Mouse (Mus musculus): ENCODE measurements around the gene Rps7. TPM values are rescaled to one million over a fixed set of nuclear protein-coding genes. Genes with fewer than 3 reads are reported as not detected.

The Rps7 gene
- total and polyA plus RNA-seq, 3 experiments = 753 to 3,047 (median 2,570) TPM

DNA sequence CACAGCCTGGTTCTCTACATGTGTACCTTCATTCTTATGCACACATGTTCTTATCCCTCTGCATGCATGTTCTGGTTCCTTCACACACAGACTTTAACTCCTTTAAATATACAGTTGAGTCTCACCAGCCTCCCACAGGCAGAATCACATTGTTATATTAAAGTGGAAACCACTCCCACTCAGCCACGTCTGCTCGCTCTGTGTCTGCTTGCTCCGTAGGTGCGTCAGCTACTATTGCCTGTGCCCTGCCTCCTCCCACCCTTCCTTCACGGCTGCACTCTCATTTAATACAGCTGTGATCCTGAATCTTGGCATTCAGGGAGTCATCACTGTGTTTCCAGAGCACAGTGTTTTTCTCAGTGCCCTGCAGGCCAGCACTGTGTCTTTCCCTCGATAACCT is 23.4 kb downstream of the Rps7 start:
- H3K4me1 ChIP-seq (ENCODE audit: control insufficient read depth in 1 of 2, insufficient read depth in 2 of 2) = no peaks in the 10 kb centered on the region; a peak in 1 of 4 replicates
- TF ChIP-seq JUN (IDR thresholded peaks at IDR 0.05; ENCODE audit: insufficient read depth, low read depth, low read length) (no peak), BHLHE40 (IDR thresholded peaks at IDR 0.05; ENCODE audit: low read depth, low read length) (no peak), TBP (conservative IDR thresholded peaks at IDR 0.05; ENCODE audit: low read depth, low read length) (no peak), MAZ (IDR thresholded peaks at IDR 0.05; ENCODE audit: low read depth, low read length) (no peak), UBTF (IDR thresholded peaks at IDR 0.05; ENCODE audit: low read depth, low read length) (no peak), HCFC1 (IDR thresholded peaks at IDR 0.05; ENCODE audit: low read depth, low read length) (no peak), MEF2A (IDR thresholded peaks at IDR 0.05; ENCODE audit: borderline replicate concordance, low read depth, low read length) (no peak), PAX5 (IDR thresholded peaks at IDR 0.05; ENCODE audit: low read length) (no peak), CHD1 (IDR thresholded peaks at IDR 0.05; ENCODE audit: low read depth, low read length) (no peak), MAX (IDR thresholded peaks at IDR 0.05; ENCODE audit: low read length) (no peak), KAT2A (IDR thresholded peaks at IDR 0.05; ENCODE audit: insufficient replicate concordance, low read length) (no peak), USF2 (conservative IDR thresholded peaks at IDR 0.05; ENCODE audit: low read depth, low read length) (no peak), CHD2 (IDR thresholded peaks at IDR 0.05; ENCODE audit: low read length) (no peak), ZKSCAN1 (IDR thresholded peaks at IDR 0.05; ENCODE audit: borderline replicate concordance, low read depth, low read length) (no peak), NRF1 (IDR thresholded peaks at IDR 0.05; ENCODE audit: low read depth, low read length) (no peak), RAD21 (IDR thresholded peaks at IDR 0.05; ENCODE audit: low read depth, low read length) (no peak)
- no peaks in the 10 kb centered on the region for H3K36me3 ChIP-seq (replicated peaks in 1 of 2; ENCODE audit: control insufficient read depth in 1 of 2, insufficient read depth in 1 of 2, low read length in 1 of 2)
- no peak overlapping the region for H3K27ac ChIP-seq (ENCODE audit: insufficient read depth, low read depth)
- dilution Hi-C loops (cut with MboI; ENCODE audit: extremely low pct_ligation_motif_present, extremely low pct_unique_long_range_greater_than_20kb, low sequenced_read_pairs) (no loop called here), in situ Hi-C loops (cut with MboI; ENCODE audit: low pct_ligation_motif_present, low pct_unique_long_range_greater_than_20kb, low sequenced_read_pairs) (no loop called here)
- H3K27me3 ChIP-seq (replicated peaks) = peaks cover 11% of the 10 kb centered on the region
- no peaks in the 10 kb centered on the region for H3K9me3 ChIP-seq (replicated peaks; ENCODE audit: low read length)
- DNase-seq (ENCODE audit: extremely low read depth) = no peak
- no peak overlapping the region for H3K9ac ChIP-seq (ENCODE audit: insufficient read depth, low read depth)
- H3K4me3 ChIP-seq (replicated peaks in 1 of 3; ENCODE audit: low read depth in 2 of 3, low read length in 2 of 3, poor library complexity in 1 of 3) = no peak overlapping the region
- no peaks in the 10 kb centered on the region for H3K79me2 ChIP-seq (replicated peaks; ENCODE audit: control insufficient read depth, extremely low read depth, insufficient read depth, poor library complexity, severe bottlenecking)
- H3K4me2 ChIP-seq (ENCODE audit: insufficient read depth, low read depth, poor library complexity, severe bottlenecking) = no peak overlapping the region

DNA sequence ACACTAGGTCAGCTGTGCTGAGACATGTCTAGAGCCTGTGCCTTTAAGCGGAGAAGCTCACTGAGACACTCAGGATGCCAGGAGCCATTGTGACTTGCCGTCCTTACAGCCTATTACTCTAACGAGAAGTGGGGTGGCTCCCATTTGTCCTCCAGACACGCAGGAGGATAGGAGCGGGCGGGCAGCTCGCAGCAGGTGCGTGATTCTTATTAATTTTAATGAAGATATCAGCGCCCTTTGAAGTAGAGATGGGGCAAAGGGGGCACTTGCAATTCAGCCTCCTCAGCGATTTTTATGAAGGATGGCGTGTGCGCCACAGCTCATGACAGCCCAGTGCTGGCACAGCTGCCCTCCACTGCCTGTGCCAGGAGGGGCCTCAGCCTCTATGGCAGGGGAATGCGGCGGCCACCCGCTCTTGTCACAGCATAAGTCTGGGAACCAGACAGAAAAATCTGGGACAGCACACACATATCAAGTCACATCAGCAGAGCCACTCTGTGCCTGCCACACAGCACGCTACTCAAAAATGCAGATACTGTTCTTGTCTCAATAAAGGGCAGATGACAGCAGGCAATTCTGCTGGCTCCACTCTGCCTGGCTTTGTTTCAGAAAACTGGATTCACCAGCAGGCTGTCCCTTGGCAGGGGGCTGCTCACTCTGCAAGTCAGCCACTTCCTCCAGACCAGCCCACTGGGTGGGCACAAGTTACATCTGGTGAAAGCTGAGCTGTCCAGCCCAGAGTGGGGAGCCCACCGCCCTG is 28.0 kb downstream of the Rps7 start:
- no peaks in the 10 kb centered on the region for H3K9me3 ChIP-seq (replicated peaks; ENCODE audit: low read length)
- no peak overlapping the region for H3K9ac ChIP-seq (ENCODE audit: insufficient read depth, low read depth)
- H3K36me3 ChIP-seq (replicated peaks in 1 of 2; ENCODE audit: control insufficient read depth in 1 of 2, insufficient read depth in 1 of 2, low read length in 1 of 2) = no peaks in the 10 kb centered on the region
- no peaks in the 10 kb centered on the region; a peak in 1 of 4 replicates for H3K4me1 ChIP-seq (ENCODE audit: control insufficient read depth in 1 of 2, insufficient read depth in 2 of 2)
- no peak overlapping the region for H3K27ac ChIP-seq (ENCODE audit: insufficient read depth, low read depth)
- H3K27me3 ChIP-seq (replicated peaks) = no peaks in the 10 kb centered on the region
- no peak for DNase-seq (ENCODE audit: extremely low read depth)
- H3K79me2 ChIP-seq (replicated peaks; ENCODE audit: control insufficient read depth, extremely low read depth, insufficient read depth, poor library complexity, severe bottlenecking) = no peaks in the 10 kb centered on the region
- no peak for TF ChIP-seq CTCF (conservative IDR thresholded peaks at IDR 0.05 in 1 of 2, IDR thresholded peaks at IDR 0.05 in 1 of 2; ENCODE audit: low read depth in 2 of 2, low read length in 2 of 2)
- TF ChIP-seq MEF2A (IDR thresholded peaks at IDR 0.05; ENCODE audit: borderline replicate concordance, low read depth, low read length) = no peak
- no peak for TF ChIP-seq CHD1 (IDR thresholded peaks at IDR 0.05; ENCODE audit: low read depth, low read length)
- TF ChIP-seq TBP (conservative IDR thresholded peaks at IDR 0.05; ENCODE audit: low read depth, low read length) = no peak
- TF ChIP-seq IRF4 (IDR thresholded peaks at IDR 0.05; ENCODE audit: low read depth, low read length) = no peak
- TF ChIP-seq USF2 (conservative IDR thresholded peaks at IDR 0.05; ENCODE audit: low read depth, low read length) = no peak
- no peak for TF ChIP-seq BHLHE40 (IDR thresholded peaks at IDR 0.05; ENCODE audit: low read depth, low read length)
- no peak for TF ChIP-seq ZKSCAN1 (IDR thresholded peaks at IDR 0.05; ENCODE audit: borderline replicate concordance, low read depth, low read length)
- no peak for TF ChIP-seq MAX (IDR thresholded peaks at IDR 0.05; ENCODE audit: low read length)
- TF ChIP-seq MAZ (IDR thresholded peaks at IDR 0.05; ENCODE audit: low read depth, low read length) = no peak
- no peak for TF ChIP-seq ELF1 (IDR thresholded peaks at IDR 0.05; ENCODE audit: low read depth, low read length)
- dilution Hi-C loops (cut with MboI; ENCODE audit: extremely low pct_ligation_motif_present, extremely low pct_unique_long_range_greater_than_20kb, low sequenced_read_pairs) (no loop called here), in situ Hi-C loops (cut with MboI; ENCODE audit: low pct_ligation_motif_present, low pct_unique_long_range_greater_than_20kb, low sequenced_read_pairs) (no loop called here)
- H3K4me3 ChIP-seq (replicated peaks in 1 of 3; ENCODE audit: low read depth in 2 of 3, low read length in 2 of 3, poor library complexity in 1 of 3) = no peak overlapping the region
- no peak overlapping the region for H3K4me2 ChIP-seq (ENCODE audit: insufficient read depth, low read depth, poor library complexity, severe bottlenecking)

Measured in CH12.LX (cell line).